Mouse (Mus musculus) gastrocnemius, adult 18-20 months (tissue): Measurements from ENCODE around the gene Rhcg. TPM values are rescaled to one million over a fixed set of nuclear protein-coding genes. Genes with fewer than 3 reads are reported as not detected.

ENCODE experiments used
- DNase-seq: peaks from one replicate; pipeline ENCODE4 v3.0.0; 2021; ENCODE audit warnings: low spot score
- long read RNA-seq, 2 experiments: library from polyadenylated mRNA; stranded (forward); transcript quantifications; one replicate each; pipeline ENCODE4 v2.0.0; 2021
- total RNA-seq, 2 experiments: library from RNA; stranded (reverse); gene quantifications; 2 replicates each; pipeline ENCODE4 v1.2.3; 2021

Rhcg gene
- not detected for total RNA-seq
- long read RNA-seq, experiment 1 = 0 reads
- long read RNA-seq, experiment 2 = 0 reads

DNA sequence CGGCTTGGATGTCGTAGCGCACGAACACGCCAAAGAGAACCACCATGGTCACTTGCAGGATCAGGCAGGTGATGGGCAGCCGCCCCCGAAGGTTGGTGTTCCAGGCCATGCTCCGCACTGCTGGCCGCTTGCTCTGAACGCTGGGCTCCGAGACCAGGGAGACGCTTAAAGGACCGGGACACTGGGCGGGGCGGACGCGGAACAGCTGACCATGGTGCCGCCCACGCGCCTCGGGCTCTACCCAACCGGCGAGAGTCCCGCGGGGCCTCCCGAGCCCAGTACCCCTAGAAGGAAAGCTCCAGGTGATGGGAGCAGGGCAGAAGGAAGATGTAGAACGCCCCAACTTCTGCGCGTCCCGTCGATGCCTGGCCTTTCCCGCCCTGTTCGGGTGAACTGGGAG is at the start of gene Rhcg:
TSS of gene Rhcg (minus strand) at position 240 of the 400 bp plus-strand sequence.
- DNase-seq = no peak

DNA sequence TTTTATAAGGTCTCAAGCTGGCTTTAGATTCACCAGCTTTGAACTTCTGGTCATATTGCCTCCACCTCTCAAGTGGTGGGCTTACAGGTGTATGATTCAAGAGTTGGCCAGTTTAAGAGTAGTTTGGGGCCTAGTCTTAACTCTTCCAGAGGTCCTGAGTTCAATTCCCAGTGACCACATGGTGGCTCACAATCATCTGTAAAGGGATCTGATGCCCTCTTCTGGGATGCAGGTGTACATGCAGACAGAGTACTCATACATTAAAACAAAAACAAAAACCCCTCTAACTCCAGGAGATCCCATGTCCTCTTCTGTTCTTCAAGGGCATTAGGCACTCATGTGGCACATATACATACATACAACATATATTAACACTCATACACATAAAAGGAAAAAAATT is 49.2 kb upstream of the Rhcg start:
- DNase-seq = no peak

DNA sequence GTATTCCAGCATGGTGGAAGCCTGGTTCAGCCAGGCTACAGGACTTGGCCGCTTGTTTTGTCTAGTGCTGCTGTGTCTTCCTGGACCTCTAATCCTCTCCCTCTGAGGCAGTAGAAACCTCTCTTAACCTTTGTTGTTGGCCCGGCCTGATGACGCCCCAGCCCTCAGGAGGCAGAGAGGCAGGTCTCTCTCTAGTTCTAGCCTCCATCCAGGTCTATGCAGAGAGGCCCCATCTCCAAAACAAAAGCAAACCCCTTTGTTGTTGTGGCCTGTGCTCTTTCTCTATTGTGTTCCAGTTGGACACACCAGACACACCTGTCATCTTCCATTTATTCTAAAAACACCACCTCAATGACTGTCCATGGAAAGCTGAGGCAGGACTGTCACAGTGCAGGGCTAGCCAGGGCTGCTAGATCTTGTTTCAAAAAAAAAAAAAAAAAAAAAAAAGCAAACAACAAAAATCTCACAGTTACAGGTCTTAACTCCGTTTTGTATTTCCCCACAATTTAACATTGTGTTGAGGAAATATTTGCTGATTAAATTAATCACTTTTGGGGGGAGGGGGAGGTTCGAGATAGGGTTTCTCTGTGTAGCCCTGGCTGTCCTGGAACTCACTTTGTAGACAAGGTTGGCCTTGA is 43.9 kb upstream of the Rhcg start:
- no peak for DNase-seq

DNA sequence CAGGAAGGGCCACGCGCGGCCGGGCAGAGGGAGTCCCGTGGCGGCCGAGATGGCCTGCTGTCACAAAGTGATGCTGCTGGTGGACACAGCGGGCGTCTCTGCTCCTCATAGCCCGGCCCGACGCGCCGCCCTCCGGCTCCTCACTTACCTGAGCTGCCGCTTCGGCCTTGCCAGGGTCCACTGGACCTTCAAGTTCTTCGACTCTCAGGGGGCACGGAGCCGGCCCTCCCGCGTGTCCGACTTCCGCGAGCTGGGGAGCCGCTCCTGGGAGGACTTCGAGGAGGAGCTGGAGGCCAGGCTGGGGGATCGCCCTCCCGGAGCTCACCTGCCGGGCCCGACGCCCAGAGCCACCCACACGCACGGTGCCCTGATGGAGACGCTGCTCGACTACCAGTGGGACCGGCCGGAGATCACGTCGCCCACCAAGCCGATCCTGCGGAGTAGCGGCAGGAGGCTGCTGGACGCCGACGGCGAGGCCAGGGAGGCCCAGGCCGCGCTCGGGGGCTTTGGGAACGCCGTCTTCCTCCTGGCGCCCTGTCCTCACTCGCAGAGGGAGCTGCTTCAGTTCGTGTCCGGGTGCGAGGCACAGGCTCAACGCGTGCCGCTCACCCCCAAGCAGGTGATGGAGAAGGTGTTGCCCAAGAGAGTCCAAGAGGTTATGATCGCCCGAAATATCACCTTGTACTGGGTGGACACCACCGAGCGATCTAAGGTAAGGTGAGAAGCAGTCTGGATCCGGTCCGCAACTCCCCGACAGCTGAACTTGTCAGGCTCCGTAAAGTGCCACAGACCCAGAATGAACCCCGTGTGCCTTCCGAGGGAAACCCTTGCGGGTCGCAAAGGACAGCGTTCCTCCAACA is 43.1 kb upstream of the Rhcg start:
- no peak for DNase-seq

DNA sequence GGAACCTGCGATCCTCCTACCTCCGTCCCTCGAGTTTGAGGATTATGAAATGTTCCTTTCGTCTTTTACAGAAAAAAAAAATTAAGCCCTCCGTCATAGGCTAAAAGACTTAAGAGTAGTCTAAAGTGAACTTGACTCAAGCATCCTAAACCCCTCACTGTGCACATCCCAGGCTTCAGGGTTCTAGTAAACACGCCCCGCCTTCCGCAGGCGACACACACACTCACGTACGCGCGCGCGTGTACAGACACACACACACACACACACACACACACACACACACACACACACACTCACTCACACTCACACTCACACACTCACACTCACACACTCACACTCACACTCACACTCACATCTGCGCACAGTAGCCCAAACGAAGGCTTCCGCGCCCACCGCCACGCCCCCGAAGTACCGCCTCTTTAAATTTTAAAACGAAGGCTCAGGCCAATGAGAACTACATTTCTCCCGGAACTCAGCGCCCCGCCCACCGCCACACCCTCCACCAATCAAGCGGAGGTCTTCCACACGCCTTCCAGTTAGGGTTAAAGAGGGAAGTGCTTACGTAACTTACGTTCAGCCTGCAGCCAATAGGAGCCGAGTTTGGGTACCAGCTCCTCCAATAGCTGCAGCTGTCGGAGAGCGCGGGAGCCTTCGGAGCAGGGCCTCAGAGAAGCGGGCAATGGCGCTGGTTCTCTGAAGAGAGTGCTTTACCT is 42.3 kb upstream of the Rhcg start, which contains the start of gene Ticrr:
TSS of gene Ticrr (plus strand) at position 619 of the 713 bp plus-strand sequence.
- DNase-seq = peak; percentile 95

DNA sequence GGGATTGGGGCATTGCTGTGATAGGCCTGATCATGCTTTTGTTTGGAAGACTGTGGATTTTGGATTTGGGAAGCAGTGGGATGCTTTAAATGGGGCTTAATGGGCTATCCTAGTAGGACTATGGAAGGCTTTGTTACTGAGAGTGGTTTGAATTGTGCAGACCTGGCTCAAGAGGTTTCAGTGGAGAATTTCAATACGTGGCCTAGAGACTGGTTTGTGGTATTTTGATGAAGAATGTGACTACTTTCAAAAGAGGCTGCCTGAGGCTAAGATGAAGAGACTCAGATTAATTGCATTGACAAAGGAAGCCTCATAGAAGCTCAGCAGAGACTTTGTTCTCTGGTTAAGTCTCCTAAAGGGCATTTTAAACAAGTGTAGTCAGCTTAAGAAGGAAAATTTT is 37.1 kb upstream of the Rhcg start:
- DNase-seq = no peak

DNA sequence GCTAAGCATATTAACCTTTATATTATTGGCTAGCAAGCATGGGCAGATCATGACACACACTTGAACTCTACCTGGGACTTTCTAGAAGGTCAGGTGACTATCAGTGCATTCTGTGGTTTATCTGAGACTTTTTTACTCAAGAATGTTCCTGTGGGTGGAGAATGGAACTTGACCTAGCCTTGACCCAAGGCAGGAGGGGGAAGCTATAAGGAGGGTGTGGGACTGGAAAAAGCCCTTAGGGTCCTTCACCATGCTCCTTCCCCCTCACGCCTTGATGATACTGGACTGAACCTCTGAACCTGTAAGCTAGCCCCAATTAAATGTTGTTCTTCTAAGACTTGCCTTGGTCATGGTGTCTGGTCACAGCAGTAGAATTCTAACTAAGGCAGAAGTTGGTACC is 36.7 kb upstream of the Rhcg start:
- DNase-seq = no peak

DNA sequence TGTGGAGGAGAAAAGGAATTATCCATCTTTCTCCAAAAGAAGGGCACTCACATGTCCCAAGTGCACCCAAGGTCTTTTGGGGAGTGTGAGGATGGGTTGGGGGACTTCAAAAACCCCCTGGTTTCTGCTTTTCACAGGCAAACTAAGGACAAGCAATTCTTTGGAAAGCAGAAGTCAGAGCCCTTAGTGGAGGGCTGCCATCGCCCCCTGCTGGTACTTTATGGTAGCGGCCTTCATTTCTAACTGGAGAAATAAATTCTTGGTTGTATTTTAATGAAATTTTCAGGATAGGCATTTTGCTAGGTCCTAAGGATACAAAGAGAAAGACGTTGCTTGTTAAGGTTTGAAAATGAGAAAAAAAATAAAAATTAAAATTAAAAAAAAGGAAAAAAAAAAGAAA is 31.5 kb upstream of the Rhcg start:
- peak; percentile 7 for DNase-seq

DNA sequence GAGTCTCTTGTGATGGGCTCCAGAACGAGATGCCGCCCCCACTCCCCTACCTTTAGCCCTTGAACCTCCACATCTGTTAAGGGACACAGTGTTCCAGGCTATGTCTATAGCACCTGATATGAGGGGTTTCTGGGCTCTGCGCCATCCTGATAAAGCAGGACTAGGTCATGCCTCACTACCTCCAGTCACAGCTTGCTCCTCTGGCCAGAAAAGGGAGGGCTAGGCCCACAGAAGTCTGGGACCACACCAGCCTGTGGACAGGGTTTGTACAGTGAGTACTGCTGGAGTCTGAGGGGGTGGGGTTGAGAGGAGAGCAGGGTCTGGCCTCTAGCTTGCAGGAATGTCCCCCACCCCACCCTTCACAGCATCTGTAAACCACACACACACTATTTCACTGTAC is 29.8 kb upstream of the Rhcg start:
- no peak for DNase-seq

DNA sequence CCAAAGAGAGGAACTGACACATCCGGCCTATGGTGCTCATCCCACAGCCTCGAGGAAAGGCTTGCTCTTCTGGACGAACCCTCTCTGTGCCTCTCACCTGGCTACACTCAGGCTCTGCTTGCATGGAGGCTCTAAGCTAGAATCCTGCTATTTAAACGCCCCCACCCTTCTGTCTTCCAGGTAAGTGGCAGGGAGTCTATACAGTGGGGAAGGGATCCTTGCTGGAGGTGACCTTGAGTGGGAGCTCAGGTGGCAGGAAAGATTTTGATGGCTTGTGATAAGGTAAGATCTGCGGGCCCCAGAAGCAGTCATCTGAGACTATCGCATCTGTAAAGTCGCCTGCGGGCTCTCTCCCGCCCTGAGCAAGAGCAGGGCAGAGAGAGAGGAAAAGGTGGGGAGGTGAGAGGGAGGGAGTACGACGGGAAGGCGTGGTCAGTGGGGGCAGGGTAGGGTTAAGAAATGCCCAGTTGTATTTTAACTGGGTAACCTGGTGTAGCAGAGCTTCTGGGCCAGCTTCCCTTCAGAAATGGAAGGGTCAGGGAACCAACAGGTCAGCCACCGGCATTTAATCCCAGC is 14.4 kb upstream of the Rhcg start:
- no peak for DNase-seq

DNA sequence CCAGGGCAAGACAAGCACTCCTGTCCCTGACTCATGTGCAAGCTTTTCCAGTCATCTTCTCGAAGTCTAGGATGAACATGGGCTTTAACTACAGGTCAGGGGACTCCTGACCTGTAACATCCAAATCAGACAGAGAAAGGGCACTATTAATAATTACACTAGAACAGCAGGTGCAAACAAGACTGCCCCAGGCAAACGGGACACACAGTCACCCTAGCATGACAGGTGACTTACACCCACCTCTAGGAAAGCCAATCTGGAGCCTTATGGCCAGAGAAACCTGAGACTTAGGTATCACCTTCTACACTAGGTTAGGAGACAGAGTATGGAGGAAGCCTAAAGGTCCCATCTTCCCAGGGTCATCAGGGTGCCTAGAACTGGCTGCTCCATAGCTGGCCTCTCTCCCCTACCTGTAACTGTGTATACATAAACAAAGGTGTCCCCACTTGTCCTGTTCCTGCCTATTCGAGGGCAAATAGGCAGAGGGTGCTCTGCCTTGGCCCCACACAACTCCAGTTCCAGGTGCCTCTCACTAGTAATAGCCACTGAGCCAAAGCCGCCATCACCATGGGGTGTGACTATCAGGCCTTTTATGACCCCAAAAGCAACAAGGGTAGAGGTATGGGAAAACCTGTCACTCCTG is 10.9 kb upstream of the Rhcg start:
- no peak for DNase-seq

DNA sequence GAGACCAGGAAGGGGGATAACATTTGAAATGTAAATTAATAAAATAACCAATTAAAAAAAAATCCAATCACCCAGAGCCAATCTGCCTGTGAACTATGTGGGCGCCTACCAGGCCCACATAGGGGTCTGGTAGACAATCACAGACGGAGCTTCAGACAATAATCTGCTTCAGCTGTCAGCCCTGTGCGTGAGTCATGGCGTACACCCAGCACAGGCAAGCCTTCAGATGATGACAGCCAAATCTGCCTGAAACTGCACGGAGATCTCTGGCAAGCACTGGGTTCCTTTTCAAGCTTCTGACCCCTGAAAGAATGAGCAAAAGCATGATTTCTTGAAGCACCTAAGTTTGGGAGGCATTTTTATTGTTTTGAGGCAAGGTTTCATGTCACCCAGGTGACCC is 8.7 kb upstream of the Rhcg start:
- no peak for DNase-seq

DNA sequence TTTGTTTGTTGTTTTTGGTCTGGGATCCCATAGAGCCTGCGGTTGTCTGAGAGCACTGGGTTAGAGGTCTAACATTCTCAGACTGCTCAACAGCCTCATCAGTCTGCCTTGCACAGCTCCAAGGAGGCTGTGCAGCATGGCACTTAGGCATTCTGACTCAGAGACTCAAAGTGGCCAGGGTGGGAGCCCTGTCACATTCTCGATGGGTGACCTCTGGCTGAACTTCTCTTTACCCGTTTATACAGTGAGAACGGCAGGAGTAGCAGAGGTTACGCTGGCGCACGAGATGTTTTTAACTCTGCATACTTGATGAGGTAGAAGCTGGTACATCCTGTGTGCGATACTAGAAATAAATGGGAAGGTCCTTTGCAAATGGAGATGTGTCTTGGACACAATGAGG is 5.6 kb upstream of the Rhcg start:
- DNase-seq = no peak

DNA sequence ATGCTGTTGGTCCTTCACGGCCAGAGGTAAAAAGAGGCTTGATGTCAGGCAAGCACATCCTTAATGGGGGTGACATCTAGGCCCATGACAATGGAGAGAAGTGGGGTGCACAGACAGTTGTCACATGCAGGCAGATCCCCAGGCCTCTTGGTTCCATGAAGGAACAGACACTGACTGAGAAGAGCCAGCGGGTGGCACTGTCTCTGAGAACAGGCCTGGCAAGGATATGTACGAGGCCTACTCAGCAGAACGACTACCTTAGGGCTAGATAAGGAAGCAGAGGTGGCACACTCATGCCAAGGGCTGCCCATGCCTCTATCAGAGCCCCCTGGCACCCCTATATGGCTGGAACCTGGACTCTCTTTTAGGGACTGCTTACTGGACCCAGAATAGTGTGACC is 2.0 kb upstream of the Rhcg start:
- no peak for DNase-seq

DNA sequence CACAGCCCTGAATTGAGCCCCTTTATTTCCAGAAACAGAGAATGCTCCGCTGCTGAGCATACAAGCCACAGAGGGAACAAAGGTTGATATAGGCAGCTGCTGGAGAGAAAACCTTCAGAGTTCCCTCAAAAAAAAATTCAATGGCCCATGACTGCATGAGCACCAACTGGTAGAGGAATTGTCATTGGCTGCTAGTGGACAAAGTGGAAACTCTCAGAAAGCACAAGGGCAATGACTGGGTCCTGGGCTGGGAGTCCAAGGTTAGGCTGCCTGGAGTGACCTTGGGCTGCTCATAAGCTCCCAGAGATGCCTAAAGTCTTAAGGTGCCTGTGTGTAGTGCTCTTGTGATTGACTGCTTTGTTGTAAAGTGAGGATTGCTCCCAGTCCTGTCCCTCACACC is 1.5 kb downstream of the Rhcg start:
- DNase-seq = no peak

DNA sequence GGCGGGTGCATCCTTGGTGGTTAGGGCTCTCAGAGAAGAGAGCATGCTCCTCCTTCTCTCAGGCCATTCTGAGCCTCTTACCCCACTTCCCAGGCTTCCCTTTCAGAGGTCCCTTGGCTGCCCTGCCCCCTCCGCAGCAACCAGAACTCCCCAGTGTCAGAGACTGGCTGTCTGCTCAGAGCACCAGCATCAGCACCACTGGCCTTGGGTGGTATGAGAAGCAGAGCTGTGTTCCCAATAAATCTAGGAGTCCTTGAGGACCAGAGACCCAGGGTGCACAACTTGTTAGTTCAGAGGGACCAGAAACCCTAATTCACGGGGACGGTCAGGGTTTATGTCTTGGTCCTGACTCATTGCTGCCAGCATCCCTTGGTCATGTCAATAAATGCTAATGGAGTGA is 2.4 kb downstream of the Rhcg start:
- DNase-seq = no peak

DNA sequence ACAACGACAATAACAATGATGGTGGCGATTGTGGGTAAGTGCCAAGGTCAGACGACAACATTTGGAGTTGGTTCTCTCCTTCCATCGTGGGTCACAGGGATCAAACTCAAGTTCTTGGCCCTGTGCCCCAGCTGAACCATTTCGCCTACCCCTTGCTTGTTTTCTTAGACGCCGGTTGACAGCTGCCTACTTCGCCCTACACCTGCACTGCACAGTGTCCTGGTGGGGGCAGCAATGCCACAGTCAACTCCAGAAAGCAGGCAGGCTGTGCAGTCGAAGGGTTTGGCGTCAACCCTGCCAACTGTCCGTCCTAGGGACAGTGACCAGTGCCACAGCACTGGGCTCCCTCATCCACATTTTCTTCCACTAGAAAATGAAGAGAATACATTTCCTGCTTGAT is 4.1 kb downstream of the Rhcg start:
- no peak for DNase-seq

DNA sequence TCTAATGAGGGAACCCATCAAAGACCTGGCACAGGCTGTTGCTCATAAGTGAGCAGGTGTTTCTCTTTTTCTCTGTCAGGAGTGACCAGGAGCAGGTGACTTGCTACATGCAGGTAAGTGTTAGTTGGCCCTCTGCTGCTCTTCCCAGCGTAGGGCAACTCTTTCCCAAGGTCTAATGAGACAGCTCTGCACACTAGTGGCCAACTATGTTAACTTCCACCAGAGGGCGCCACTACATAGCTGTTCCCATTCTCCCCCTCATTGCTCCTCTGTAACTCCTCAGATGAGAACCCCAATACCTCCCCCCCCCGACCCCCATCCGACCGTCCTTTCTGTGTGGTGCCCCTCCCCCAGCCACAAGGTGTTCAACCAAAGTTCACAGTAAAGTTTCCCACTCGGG is 4.7 kb downstream of the Rhcg start:
- DNase-seq = peak; percentile 41

DNA sequence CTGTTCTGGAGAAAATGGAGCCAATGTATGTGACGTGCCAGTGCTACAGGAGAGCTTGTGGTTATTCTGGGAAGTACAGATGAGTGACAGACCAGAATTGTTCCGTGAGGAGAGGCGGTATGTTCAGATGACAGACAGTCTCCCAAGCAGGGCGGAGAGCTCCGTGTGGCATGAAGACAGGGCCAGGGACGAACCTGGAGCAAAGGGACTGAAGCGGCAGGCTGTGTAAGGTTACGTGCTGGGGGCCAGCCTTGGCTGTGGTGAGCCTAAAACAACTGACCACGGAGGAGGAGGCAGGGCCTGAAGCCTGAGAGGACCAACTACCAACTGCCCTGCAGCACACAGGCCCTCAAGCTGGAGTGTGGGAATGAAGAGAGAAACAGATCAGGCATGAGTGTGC is 5.6 kb downstream of the Rhcg start:
- DNase-seq = peak; percentile 19

DNA sequence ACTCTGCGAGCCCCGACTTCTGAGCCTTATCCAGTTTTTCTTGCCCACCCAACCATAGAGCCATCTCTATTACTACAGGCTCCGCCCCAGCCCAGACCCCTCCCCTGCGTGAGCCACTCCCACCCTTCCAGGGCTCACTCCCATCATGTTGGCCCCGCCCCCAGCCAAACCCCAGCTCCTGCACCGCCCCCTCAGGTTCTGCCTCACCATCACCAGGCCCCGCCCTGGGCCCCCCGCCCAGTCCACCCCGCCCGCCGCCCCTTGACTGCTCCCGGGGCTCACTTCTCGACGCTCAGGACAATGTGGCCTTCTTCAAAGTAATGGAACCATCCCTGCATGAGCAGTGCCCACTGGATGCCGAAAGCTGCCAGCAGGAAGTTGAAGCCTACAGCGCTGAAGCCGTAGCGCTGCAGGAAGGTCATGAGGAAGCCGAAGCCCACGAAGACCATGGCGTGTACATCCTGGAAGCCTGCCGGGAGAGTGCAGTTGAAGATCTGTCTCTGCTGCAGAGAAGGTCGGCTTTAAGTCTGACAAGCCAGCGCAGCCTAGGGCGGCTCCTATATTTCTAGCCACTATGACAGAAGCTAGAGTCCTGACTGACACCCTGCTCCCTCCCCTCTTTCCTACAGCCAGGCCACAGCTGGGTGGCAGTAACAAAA is 10.1 kb downstream of the Rhcg start:
- DNase-seq = no peak

DNA sequence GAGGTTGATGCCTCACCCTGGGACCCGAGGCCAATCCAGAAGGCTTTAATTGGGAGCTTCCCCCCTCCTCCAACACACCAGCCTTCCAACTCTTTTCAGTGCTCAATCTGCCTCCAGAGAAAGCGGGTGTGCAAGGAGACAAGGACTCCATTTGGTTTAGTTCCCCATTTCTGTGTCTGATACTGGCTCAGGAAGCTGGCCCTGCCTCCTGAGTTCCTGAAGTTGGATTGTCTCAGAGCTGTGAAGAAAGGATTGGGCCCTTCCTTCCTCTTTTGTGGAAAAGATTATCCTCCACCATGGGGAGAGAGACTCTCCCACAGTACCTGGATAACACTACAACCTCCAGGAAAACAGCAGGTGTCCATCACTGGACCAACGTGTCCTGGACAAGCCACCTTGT is 10.7 kb downstream of the Rhcg start:
- DNase-seq = no peak
